Mouse (Mus musculus) G1E (cell line): ENCODE data around the gene Pithd1. TPM values are rescaled to one million over a fixed set of nuclear protein-coding genes. Genes with fewer than 3 reads are reported as not detected.
"Not testable (repeated sequence)": the region's sequence is repeated elsewhere in the genome, so short reads cannot be mapped to it uniquely, and the experiment has no call there.

Experiments used
- ATAC-seq: 2 replicates; pipeline ENCODE4 v1.8.0; 2016; ENCODE audit warnings: mild to moderate bottlenecking; ENCODE audit not compliant: insufficient number of reproducible peaks, poor library complexity, low FRiP score, severe bottlenecking; ENCODE audit errors: extremely low read depth
- DNase-seq: peaks from one replicate; pipeline ENCODE4 v3.0.0; 2012; ENCODE audit warnings: low spot score
- H3K27me3 ChIP-seq: 2 replicates; pipeline ENCODE4 v1.6.1; 2012; ENCODE audit warnings: mild to moderate bottlenecking, low read length, inconsistent platforms; ENCODE audit not compliant: insufficient read depth
- H3K36me3 ChIP-seq: replicated peaks from 2 replicates; pipeline ENCODE3; 2012; ENCODE audit warnings: mild to moderate bottlenecking, inconsistent platforms
- H3K4me1 ChIP-seq: 2 replicates; pipeline ENCODE4 v1.6.1; 2012; ENCODE audit warnings: low read depth, low read length, inconsistent platforms, mixed read lengths; ENCODE audit not compliant: insufficient read depth
- H3K4me3 ChIP-seq: 2 replicates; pipeline ENCODE4 v1.5.1; 2012; ENCODE audit warnings: low read depth, mild to moderate bottlenecking, inconsistent platforms, low read length, moderate library complexity, mixed read lengths
- H3K9me3 ChIP-seq: replicated peaks from 2 replicates; pipeline ENCODE4 v1.6.1; 2012; ENCODE audit warnings: inconsistent platforms
- CTCF ChIP-seq: IDR thresholded peaks from 2 replicates; pipeline ENCODE4 v1.5.1; 2012; ENCODE audit warnings: low read depth, low read length, inconsistent platforms, mixed read lengths
- GATA1 ChIP-seq: IDR thresholded peaks from 2 replicates; pipeline ENCODE4 v1.6.1; 2012; ENCODE audit warnings: borderline replicate concordance, low read length, inconsistent platforms, mixed read lengths
- GATA2 ChIP-seq: IDR thresholded peaks from 2 replicates; pipeline ENCODE4 v1.6.1; 2012; ENCODE audit warnings: low read depth, low read length, inconsistent platforms, borderline replicate concordance
- POLR2AphosphoS5 ChIP-seq: IDR thresholded peaks from 2 replicates; pipeline ENCODE4 v1.6.1; 2012; ENCODE audit warnings: low read depth, low read length, inconsistent platforms; ENCODE audit not compliant: insufficient replicate concordance
- TAL1 ChIP-seq: conservative IDR thresholded peaks from 2 replicates; pipeline ENCODE4 v1.6.1; 2012; ENCODE audit warnings: low read depth, low read length, inconsistent platforms, mixed read lengths
- polyA plus RNA-seq: library from polyadenylated mRNA; stranded (reverse); fragments of >175 nt; gene quantifications from 2 replicates; pipeline ENCODE4 v1.2.3, GENCODE M21; 2012
- total RNA-seq, 2 experiments: library from RNA; stranded (forward) in 1 of 2; stranded (reverse) in 1 of 2; fragments of 200-1000 nt in 1 of 2; fragments of >200 nt in 1 of 2; fragmentation: Nextera tagmentation in 1 of 2; gene quantifications; 2 replicates each; pipeline ENCODE4 v1.2.3; 2014 to 2017

The Pithd1 gene
- total and polyA plus RNA-seq, 3 experiments = 34.9 to 71.7 (median 51.0) TPM

GRCm38 (mm10) chr4:135993941-135994340, 6.9 kb upstream of the Pithd1 start:
- TF ChIP-seq CTCF (no peak), POLR2AphosphoS5 (no peak), GATA1 (no peak), TAL1 (no peak), GATA2 (no peak)
- ATAC-seq = no peak
- Histone ChIP-seq H3K4me1 (peaks cover 9% of the 10 kb centered on the region), H3K9me3 (peaks cover 13% of the 10 kb centered on the region), H3K36me3 (peaks cover 3% of the 10 kb centered on the region), H3K27me3 (no peaks in the 10 kb centered on the region), H3K4me3 (no peak overlapping the region)
- no peak for DNase-seq

- H3K4me1 ChIP-seq = peaks cover 51% of the 10 kb centered on the region
- DNase-seq (no peak), ATAC-seq (no peak)
- no peaks in the 10 kb centered on the region for H3K27me3 ChIP-seq
- peak overlapping the region; percentile 98; the same call in 1 of the 2 replicates for H3K4me3 ChIP-seq
- H3K9me3 ChIP-seq = peaks cover 3% of the 10 kb centered on the region
- H3K36me3 ChIP-seq = peaks cover 31% of the 10 kb centered on the region
- no peak for TF ChIP-seq TAL1
- no peak for TF ChIP-seq GATA2
- TF ChIP-seq CTCF = no peak
- no peak for TF ChIP-seq POLR2AphosphoS5
- TF ChIP-seq GATA1 = no peak
Observed at GRCm38 (mm10) chr4:135987714-135988113, 650 bp upstream of the Pithd1 start.

GRCm38 (mm10) chr4:135986301-135986942, 642 bp downstream of the Pithd1 start:
- ATAC-seq = no peak
- no peaks in the 10 kb centered on the region for H3K27me3 ChIP-seq
- H3K36me3 ChIP-seq = peaks cover 43% of the 10 kb centered on the region
- TF ChIP-seq CTCF = no peak
- no peak for TF ChIP-seq TAL1
- TF ChIP-seq POLR2AphosphoS5 = no peak
- H3K4me3 ChIP-seq = peak overlapping the region; percentile 98
- peaks cover 58% of the 10 kb centered on the region for H3K4me1 ChIP-seq
- no peak for DNase-seq
- H3K9me3 ChIP-seq = peaks cover under 1% of the 10 kb centered on the region; the same call in 1 of the 2 replicates

- no peak for ATAC-seq
- H3K4me1 ChIP-seq = peaks cover 58% of the 10 kb centered on the region
- H3K9me3 ChIP-seq = no peaks in the 10 kb centered on the region
- no peak for DNase-seq
- peak overlapping the region; percentile 98 for H3K4me3 ChIP-seq
- peaks cover 49% of the 10 kb centered on the region for H3K36me3 ChIP-seq
- TF ChIP-seq GATA2 (no peak), POLR2AphosphoS5 (no peak), CTCF (no peak), TAL1 (no peak), GATA1 (no peak)
- H3K27me3 ChIP-seq = no peaks in the 10 kb centered on the region
Observed at GRCm38 (mm10) chr4:135985769-135986168, 1.3 kb downstream of the Pithd1 start.

GRCm38 (mm10) chr4:135985193-135985592, 1.9 kb downstream of the Pithd1 start:
- no peaks in the 10 kb centered on the region for H3K9me3 ChIP-seq
- ATAC-seq (peak; percentile 70; the same call in 1 of the 2 replicates), DNase-seq (peak; percentile 41)
- H3K4me1 ChIP-seq = peaks cover 56% of the 10 kb centered on the region
- peaks cover 54% of the 10 kb centered on the region for H3K36me3 ChIP-seq
- no peaks in the 10 kb centered on the region for H3K27me3 ChIP-seq
- TF ChIP-seq GATA2 (no peak), TAL1 (peak; percentile 72), CTCF (no peak)
- peak overlapping the region; percentile 39; the same call in 1 of the 2 replicates for H3K4me3 ChIP-seq

- DNase-seq (no peak), ATAC-seq (no peak)
- Histone ChIP-seq H3K4me3 (no peak overlapping the region; the same call in 1 of the 2 replicates), H3K4me1 (peaks cover 56% of the 10 kb centered on the region), H3K9me3 (no peaks in the 10 kb centered on the region), H3K36me3 (peaks cover 57% of the 10 kb centered on the region), H3K27me3 (no peaks in the 10 kb centered on the region)
- TF ChIP-seq GATA1 = no peak
- no peak for TF ChIP-seq GATA2
- no peak for TF ChIP-seq POLR2AphosphoS5
- no peak for TF ChIP-seq TAL1
- no peak for TF ChIP-seq CTCF
Observed at GRCm38 (mm10) chr4:135984556-135984955, 2.5 kb downstream of the Pithd1 start.

GRCm38 (mm10) chr4:135981524-135982063, 5.5 kb downstream of the Pithd1 start:
- no peak for DNase-seq
- peaks cover 82% of the 10 kb centered on the region for H3K36me3 ChIP-seq
- ATAC-seq = no peak
- H3K4me3 ChIP-seq = no peak overlapping the region
- no peaks in the 10 kb centered on the region for H3K9me3 ChIP-seq
- H3K27me3 ChIP-seq = no peaks in the 10 kb centered on the region
- peaks cover 47% of the 10 kb centered on the region for H3K4me1 ChIP-seq
- TF ChIP-seq CTCF = no peak
- TF ChIP-seq TAL1 = no peak
- TF ChIP-seq GATA2 = no peak
- TF ChIP-seq GATA1 = no peak
- no peak for TF ChIP-seq POLR2AphosphoS5

GRCm38 (mm10) chr4:135980223-135980622, 6.8 kb downstream of the Pithd1 start:
- DNase-seq, H3K4me3 ChIP-seq, ATAC-seq, H3K27me3 ChIP-seq, H3K9me3 ChIP-seq: not testable (repeated sequence)
- peaks cover 36% of the 10 kb centered on the region for H3K4me1 ChIP-seq
- peaks cover 88% of the 10 kb centered on the region for H3K36me3 ChIP-seq
